Mouse (Mus musculus) left cerebral cortex, postnatal 10 days (tissue): Measurements from ENCODE around the gene Alpk3. TPM values are rescaled to one million over a fixed set of nuclear protein-coding genes. Genes with fewer than 3 reads are reported as not detected.
A peak's percentile ranks its signal among the peaks of the same experiment; 100 is the strongest.
"Not testable (repeated sequence)": the region's sequence is repeated elsewhere in the genome, so short reads cannot be mapped to it uniquely, and the experiment has no call there.

Experiments
- DNase-seq, 2 experiments: peaks; one replicate each; pipeline ENCODE4 v3.0.0; 2021 to 2022; ENCODE audit warnings: low spot score in 2 of 2, mixed read lengths in 1 of 2; ENCODE audit errors: extremely low spot score in 1 of 2
- intact Hi-C: fragments of 180-260 bp; cut with DNase I; formaldehyde crosslinking; loops from one replicate; pipeline ENCODE4 v1.15.1; 2025
- total RNA-seq, 2 experiments: library from RNA; stranded (reverse); gene quantifications; 2 replicates each; pipeline ENCODE4 v1.2.3; 2021

Alpk3 gene
- total RNA-seq, 2 experiments from 2014 or later, result 0.49 to 0.61 TPM

DNA sequence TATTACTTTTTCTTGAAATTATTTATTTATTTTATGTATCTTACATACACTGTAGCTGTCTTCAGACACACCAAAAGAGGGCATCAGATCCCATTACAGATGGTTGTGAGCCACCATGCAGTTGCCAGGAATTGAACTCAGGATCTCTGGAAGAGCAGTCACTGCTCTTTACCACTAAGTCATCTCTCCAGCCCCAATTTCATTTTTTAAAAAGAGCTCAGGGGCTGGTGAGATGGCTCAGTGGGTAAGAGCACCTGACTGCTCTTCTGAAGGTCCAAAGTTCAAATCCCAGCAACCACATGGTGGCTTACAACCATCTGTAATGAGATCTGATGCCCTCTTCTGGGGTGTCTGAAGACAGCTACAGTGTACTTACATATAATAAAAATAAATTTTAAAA lies 96.8 kb downstream of the Alpk3 start:
- intact Hi-C loops, result loop anchor here (10.0 kb wide), 1 partner anchor 419 kb away; no protein-coding TSS in a partner anchor
- DNase-seq, result not testable (repeated sequence)

DNA sequence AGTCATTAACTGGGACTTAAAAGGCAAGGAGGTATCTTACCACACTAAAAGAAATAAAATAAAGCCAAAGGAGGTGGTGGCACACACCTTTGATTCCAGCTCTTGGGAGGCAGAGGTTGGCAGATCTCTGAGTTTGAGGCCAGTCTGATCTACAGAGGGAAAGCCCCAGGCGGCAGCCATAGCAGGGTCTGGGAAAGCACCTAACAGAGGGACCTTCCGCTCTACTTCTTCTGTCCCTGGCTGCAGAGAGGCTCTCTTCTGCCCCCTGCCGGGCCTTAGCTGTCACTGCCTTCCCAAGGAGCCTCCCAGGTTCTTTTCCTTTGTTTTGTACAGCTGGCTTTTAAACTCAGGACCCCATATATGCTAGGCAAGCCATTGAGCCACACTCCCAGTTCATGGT lies 97.6 kb downstream of the Alpk3 start:
- peak; percentile 9 to 60 for DNase-seq
- intact Hi-C loops, result loop anchor here (5.0 to 10.0 kb wide), 2 partner anchors 298 to 420 kb away; no protein-coding TSS in a partner anchor

Other genes starting within 250 kb of the Alpk3 start
- gene Iqgap1, start 231.6 kb upstream of the Alpk3 start, total RNA-seq, result 10 to 100 TPM; 30.9 to 34.0 TPM
- gene Zscan2, start 196.7 kb upstream of the Alpk3 start, total RNA-seq, result 10 to 100 TPM; 12.5 to 14.2 TPM
- 10 to 100 TPM; 25.4 to 28.3 TPM for gene Wdr73, start 156.3 kb upstream of the Alpk3 start, total RNA-seq
- 1 to 10 TPM; 7.6 to 7.8 TPM for gene Nmb, start 152.5 kb upstream of the Alpk3 start, total RNA-seq
- gene Sec11a, start 109.8 kb upstream of the Alpk3 start, total RNA-seq, result 10 to 100 TPM; 57.5 to 61.8 TPM
- 10 to 100 TPM; 21.2 to 22.9 TPM for gene Zfp592, start 63.9 kb upstream of the Alpk3 start, total RNA-seq
- gene Slc28a1, start 57.2 kb downstream of the Alpk3 start, total RNA-seq, result under 1 TPM in 1 of 2 experiments, not detected in 1; 0.15 TPM
- gene Pde8a, start 156.0 kb downstream of the Alpk3 start, total RNA-seq, result 1 to 10 TPM; 3.2 to 3.6 TPM